Mouse (Mus musculus): ENCODE measurements around the gene Slx4ip. TPM values are rescaled to one million over a fixed set of nuclear protein-coding genes. Genes with fewer than 3 reads are reported as not detected.

Gene Slx4ip
- total RNA-seq, 2 experiments from 2014 or later: 1.3 to 2.0 TPM

Other genes starting within 250 kb of the Slx4ip start
- under 1 TPM in 1 of 2 experiments, not detected in 1; 0.83 TPM for gene Snap25, start 177.8 kb upstream of the Slx4ip start, total RNA-seq (2021)
- gene AL731706.2, start 5.5 kb upstream of the Slx4ip start, total RNA-seq (2021): 10 to 100 TPM; 22.3 to 33.7 TPM
- gene AL731706.1, start 171 bp downstream of the Slx4ip start, total RNA-seq (2021): 10 to 100 TPM; 37.3 to 38.0 TPM
- 10 to 100 TPM; 28.5 to 28.6 TPM for gene Mkks, start 171 bp downstream of the Slx4ip start, total RNA-seq (2021)
- gene Jag1, start 225.4 kb downstream of the Slx4ip start, total RNA-seq (2021): 10 to 100 TPM; 11.5 to 12.7 TPM